In genomic region chr16:23239583-23239982, GRCm38 (mm10) we compare ENCODE assay signal across 13 mouse cellular contexts. TPM values are rescaled to one million over a fixed set of nuclear protein-coding genes. Genes with fewer than 3 reads are reported as not detected.
DNase-seq lines count a peak whose midpoint lies in the region; ATAC-seq and TF ChIP-seq lines count a peak whose summit lies in the region.
"Had no signal": no experiment of that assay in that cellular context is flagged by ENCODE, and none has a peak within 500 bp of the region (broad histone marks: within the 10 kb centered on the region; RNA-seq: fewer than 3 reads in every experiment).

No protein-coding gene starts in this region.

- 56% methylated on average over 6 of the region's 6 CpGs for WGBS in limb, embryonic 15.5 days

- peak; percentile 17 for TF ChIP-seq CTCF in gastrocnemius, adult 2 months (IDR thresholded peaks at IDR 0.05)

- no peaks in the 10 kb centered on the region for H3K27me3 ChIP-seq in limb, embryonic 15.5 days
- H3K27me3 ChIP-seq: CH12.LX; embryonic facial prominence, embryonic 12.5 days had no signal

- intact Hi-C loops in gastrocnemius, adult 2 months (cut with DNase I), result no loop called here

- no peaks in the 10 kb centered on the region for H3K36me3 ChIP-seq in limb, embryonic 15.5 days
- H3K36me3 ChIP-seq: embryonic facial prominence, embryonic 12.5 days had no signal

- no peak for ATAC-seq in limb, embryonic 15.5 days (ENCODE audit: insufficient number of reproducible peaks, low FRiP score, low TSS enrichment, low read depth)

- H3K9me3 ChIP-seq in limb, embryonic 15.5 days, result no peaks in the 10 kb centered on the region
- H3K9me3 ChIP-seq: embryonic facial prominence, embryonic 12.5 days had no signal

- H3K4me2 ChIP-seq in limb, embryonic 15.5 days, result no peak overlapping the region
- H3K4me2 ChIP-seq: embryonic facial prominence, embryonic 12.5 days had no signal

- DNase-seq in gastrocnemius, adult 2 months, result peak; percentile 58
- DNase-seq in gastrocnemius, postnatal 4 days (ENCODE audit: low spot score in 2 of 2), result no peak
- DNase-seq in ovary, postnatal 36 days (ENCODE audit: low spot score), result peak; percentile 42
- DNase-seq in ovary, postnatal 10 days (ENCODE audit: low spot score), result no peak
- DNase-seq in spleen, postnatal 10 days (ENCODE audit: low spot score in 2 of 2), result no peak
- DNase-seq in left cerebral cortex, adult 8-10 months (ENCODE audit: low spot score in 2 of 2), result no peak
- no peak for DNase-seq in left cerebral cortex, adult 18-20 months (ENCODE audit: low spot score in 2 of 2)
- DNase-seq: adrenal gland, adult 8-10 months; retina, postnatal 1 day had no signal

- no peak overlapping the region for H3K9ac ChIP-seq in limb, embryonic 15.5 days
- H3K9ac ChIP-seq: embryonic facial prominence, embryonic 12.5 days had no signal

- H3K27ac ChIP-seq in gastrocnemius, adult 2 months, result peak overlapping the region; percentile 74
- H3K27ac ChIP-seq in limb, embryonic 15.5 days, result peak overlapping the region; percentile 30; the same call in 1 of the 2 replicates

- no peak overlapping the region for H3K4me3 ChIP-seq in gastrocnemius, adult 2 months
- H3K4me3 ChIP-seq in limb, embryonic 15.5 days, result no peak overlapping the region
- H3K4me3 ChIP-seq: embryonic facial prominence, embryonic 12.5 days; megakaryocyte, embryonic 14.5 days had no signal

- peaks cover 29% of the 10 kb centered on the region for H3K4me1 ChIP-seq in limb, embryonic 15.5 days
- H3K4me1 ChIP-seq: megakaryocyte, embryonic 14.5 days had no signal

RNA-seq across cellular contexts. Expression of gene St6gal1, which starts 15.0 kb away (rescaled TPM):
- 1 to 10 TPM; 2.6 to 3.5 TPM for total RNA-seq in gastrocnemius, adult 2 months (2021)
- total RNA-seq in gastrocnemius, postnatal 4 days (2021), result 10 to 100 TPM; 13.9 to 16.4 TPM
- 13.6 and 13.7 TPM in 2 replicates for polyA plus RNA-seq in limb, embryonic 15.5 days (2015; fragmentation: Nextera tagmentation; extraction: Ambion mirVana)
- 10 to 100 TPM; 14.9 to 20.4 (median 17.1) TPM for total RNA-seq in left cerebral cortex, adult 8-10 months (2022)
- total RNA-seq in left cerebral cortex, adult 18-20 months (2021), result 10 to 100 TPM; 16.2 to 17.6 TPM

Comparison
In these comparisons a context has a peak if more than half of its experiments do, and no peak if none do; other contexts are left out.
1. DNase-seq: peak in gastrocnemius, adult 2 months (single experiment) and ovary, postnatal 36 days (single experiment); none in gastrocnemius, postnatal 4 days (0 of 2), ovary, postnatal 10 days (single experiment), spleen, postnatal 10 days (0 of 2), left cerebral cortex, adult 8-10 months (0 of 2) and left cerebral cortex, adult 18-20 months (0 of 2).